Mouse (Mus musculus) limb, embryonic 14.5 days (tissue): ENCODE measurements around the gene Mlec. TPM values are rescaled to one million over a fixed set of nuclear protein-coding genes. Genes with fewer than 3 reads are reported as not detected.

ENCODE experiments used
- ATAC-seq: fragments of 200-750 bp; cut with Nextera tagmentation; 2 replicates; pipeline ENCODE4 v1.8.0; 2017; ENCODE audit warnings: low read depth, moderate number of reproducible peaks, moderate TSS enrichment; ENCODE audit not compliant: low FRiP score
- DNase-seq: peaks from one replicate; pipeline ENCODE4 v3.0.0-alpha.2; 2015; ENCODE audit warnings: low spot score
- H3K27ac ChIP-seq: fragments of 300-500 bp; sonication (generic); replicated peaks from 2 replicates; pipeline ENCODE4 v1.5.1; 2014; ENCODE audit warnings: low read depth, mild to moderate bottlenecking, low read length, moderate library complexity, mixed read lengths
- H3K27me3 ChIP-seq: fragments of 300-500 bp; sonication (generic); 2 replicates; pipeline ENCODE4 v1.6.1; 2014; ENCODE audit warnings: low read length, mixed read lengths; ENCODE audit not compliant: control insufficient read depth, insufficient read depth
- H3K36me3 ChIP-seq: fragments of 300-500 bp; sonication (generic); 2 replicates; pipeline ENCODE4 v1.6.1; 2014; ENCODE audit warnings: mild to moderate bottlenecking, low read length, moderate library complexity, mixed read lengths; ENCODE audit not compliant: control insufficient read depth, insufficient read depth
- H3K4me1 ChIP-seq: fragments of 300-500 bp; sonication (generic); 2 replicates; pipeline ENCODE4 v1.6.1; 2014; ENCODE audit warnings: antibody characterized with exemption, low read length, mixed read lengths; ENCODE audit not compliant: control insufficient read depth, insufficient read depth
- H3K4me2 ChIP-seq: fragments of 300-500 bp; sonication (generic); replicated peaks from 2 replicates; pipeline ENCODE4 v1.6.1; 2014; ENCODE audit warnings: low read depth, mild to moderate bottlenecking, low read length, moderate library complexity; ENCODE audit not compliant: severe bottlenecking
- H3K4me3 ChIP-seq: fragments of 300-500 bp; sonication (generic); replicated peaks from 2 replicates; pipeline ENCODE4 v1.5.1; 2014; ENCODE audit warnings: low read length
- H3K9ac ChIP-seq: fragments of 300-500 bp; sonication (generic); 2 replicates; pipeline ENCODE4 v1.6.1; 2014; ENCODE audit warnings: mild to moderate bottlenecking, low read depth, low read length, moderate library complexity; ENCODE audit not compliant: severe bottlenecking
- H3K9me3 ChIP-seq: fragments of 300-500 bp; sonication (generic); 2 replicates; pipeline ENCODE4 v1.6.1; 2016; ENCODE audit warnings: low read length; ENCODE audit not compliant: control insufficient read depth
- POLR2A ChIP-seq: fragments of 200-500 bp; IDR thresholded peaks from 2 replicates; pipeline ENCODE4 v1.8.0; 2012; ENCODE audit warnings: inconsistent platforms, mild to moderate bottlenecking, moderate library complexity, borderline replicate concordance; ENCODE audit not compliant: insufficient read depth, insufficient read length; ENCODE audit errors: extremely low read depth
- WGBS: fragments of 180-500 bp; shearing (Covaris S2); extraction: QIAGEN DNeasy Blood & Tissue Kit; methylation state at CpG from one replicate; pipeline ENCODE4 v1.1.7; 2014; 5-methylcytosine and 5-hydroxymethylcytosine counted together
- polyA plus RNA-seq, 2 experiments: library from polyadenylated mRNA; depleted of rRNA in 1 of 2; stranded (reverse) in 1 of 2; unstranded in 1 of 2; fragments of >200 nt; fragmentation: Nextera tagmentation in 1 of 2; extraction: Ambion mirVana in 1 of 2; gene quantifications; 2 replicates each; pipeline versions ENCODE4 v1.2.1 to v1.2.3; 2012 to 2014

Mlec gene
- polyA plus RNA-seq, 2 experiments = 73.7 to 215 TPM

DNA sequence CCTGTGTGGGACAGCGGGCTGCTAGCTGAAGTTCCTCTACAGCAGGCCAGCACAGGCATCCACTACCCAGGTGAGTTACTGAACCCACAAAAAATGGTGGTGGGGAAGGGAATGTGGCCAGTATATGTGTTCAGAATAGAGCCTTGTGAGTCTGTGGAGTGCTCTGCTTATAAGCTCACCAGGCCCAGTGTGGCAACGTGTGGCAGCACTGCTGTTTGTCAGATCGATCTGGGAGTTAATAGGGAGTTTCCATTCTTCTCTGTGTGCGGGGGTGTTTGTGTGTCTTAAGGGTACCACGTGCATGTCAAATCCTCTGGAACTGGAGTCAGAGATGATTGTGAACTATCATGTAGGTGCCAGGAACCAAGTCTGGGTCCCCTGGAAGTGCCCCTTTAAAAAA is 58.4 kb downstream of the Mlec start:
- no peaks in the 10 kb centered on the region for H3K9me3 ChIP-seq
- TF ChIP-seq POLR2A = no peak
- no peak overlapping the region for H3K4me2 ChIP-seq
- H3K27me3 ChIP-seq = no peaks in the 10 kb centered on the region
- no peaks in the 10 kb centered on the region for H3K4me1 ChIP-seq
- no peak for ATAC-seq
- 82% methylated on average over 5 of the region's 5 CpGs for WGBS
- no peak overlapping the region for H3K9ac ChIP-seq
- no peak overlapping the region for H3K4me3 ChIP-seq
- H3K36me3 ChIP-seq = peaks cover 65% of the 10 kb centered on the region
- no peak for DNase-seq
- no peak overlapping the region for H3K27ac ChIP-seq

DNA sequence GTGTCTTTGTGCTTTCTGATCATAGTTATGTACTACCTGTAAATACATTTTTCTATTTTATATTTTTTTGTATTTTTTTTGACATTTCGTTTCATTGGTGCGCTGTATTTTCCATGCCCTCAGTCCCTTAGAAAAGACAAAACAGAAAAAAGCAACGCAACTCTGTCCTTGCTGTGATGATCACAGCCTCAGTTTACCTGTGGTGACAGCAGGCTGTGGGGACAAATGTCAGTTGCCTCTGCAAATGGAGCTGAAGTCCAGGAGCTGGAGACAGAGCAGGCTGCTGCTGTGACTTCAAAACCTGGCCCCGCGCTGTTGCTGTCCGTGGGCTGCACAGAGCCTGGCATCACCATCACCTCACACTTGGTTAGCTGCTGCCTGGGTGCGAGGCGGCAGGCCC is 59.8 kb downstream of the Mlec start, which contains the start of gene Gm10401:
TSS of gene Gm10401 (minus strand) at position 101 of the 400 bp plus-strand sequence.
- Histone ChIP-seq H3K4me2 (no peak within 1 kb of the TSS), H3K27me3 (no peaks in the 10 kb centered on the region), H3K4me1 (no peaks in the 10 kb centered on the region), H3K4me3 (no peak within 1 kb of the TSS), H3K9me3 (no peaks in the 10 kb centered on the region), H3K9ac (no peak within 1 kb of the TSS), H3K36me3 (peaks cover 71% of the 10 kb centered on the region), H3K27ac (no peak within 1 kb of the TSS)
- TF ChIP-seq POLR2A = no peak
- no peak for ATAC-seq
- 97% methylated on average over 8 of the region's 8 CpGs for WGBS
- no peak for DNase-seq

Other genes starting within 250 kb of the Mlec start
- gene Oasl1, start 234.9 kb downstream of the Mlec start, polyA plus RNA-seq (2012; rRNA removed) = 0.59 and 1.2 TPM in 2 replicates
- 0.36 and 0.39 TPM in 2 replicates for gene Oasl1, start 234.9 kb downstream of the Mlec start, polyA plus RNA-seq (2014; fragmentation: Nextera tagmentation; extraction: Ambion mirVana)
- 34.1 and 41.3 TPM in 2 replicates for gene 2210016L21Rik, start 216.0 kb downstream of the Mlec start, polyA plus RNA-seq (2012; rRNA removed)
- 54.7 and 72.7 TPM in 2 replicates for gene 2210016L21Rik, start 216.0 kb downstream of the Mlec start, polyA plus RNA-seq (2014; fragmentation: Nextera tagmentation; extraction: Ambion mirVana)
- gene Hnf1a, start 187.1 kb downstream of the Mlec start, polyA plus RNA-seq (2012; rRNA removed) = 0.03 and 0.08 TPM in 2 replicates
- 0.06 TPM in 1 of 2 replicates, not detected in the other for gene Hnf1a, start 187.1 kb downstream of the Mlec start, polyA plus RNA-seq (2014; fragmentation: Nextera tagmentation; extraction: Ambion mirVana)
- 100 and 143 TPM in 2 replicates for gene Sppl3, start 147.0 kb downstream of the Mlec start, polyA plus RNA-seq (2012; rRNA removed)
- gene Sppl3, start 147.0 kb downstream of the Mlec start, polyA plus RNA-seq (2014; fragmentation: Nextera tagmentation; extraction: Ambion mirVana) = 42.7 and 74.3 TPM in 2 replicates
- gene Gm10401, start 59.9 kb downstream of the Mlec start, polyA plus RNA-seq (2012; rRNA removed) = not detected in 2 replicates
- gene Gm10401, start 59.9 kb downstream of the Mlec start, polyA plus RNA-seq (2014; fragmentation: Nextera tagmentation; extraction: Ambion mirVana) = 58.2 and 63.5 TPM in 2 replicates
- gene Acads, start 38.8 kb downstream of the Mlec start, polyA plus RNA-seq (2012; rRNA removed) = 50.5 and 59.8 TPM in 2 replicates
- gene Acads, start 38.8 kb downstream of the Mlec start, polyA plus RNA-seq (2014; fragmentation: Nextera tagmentation; extraction: Ambion mirVana) = 27.6 and 30.9 TPM in 2 replicates
- 44.3 and 53.9 TPM in 2 replicates for gene Unc119b, start 23.2 kb downstream of the Mlec start, polyA plus RNA-seq (2012; rRNA removed)
- gene Unc119b, start 23.2 kb downstream of the Mlec start, polyA plus RNA-seq (2014; fragmentation: Nextera tagmentation; extraction: Ambion mirVana) = 38.4 and 41.1 TPM in 2 replicates
- gene Cabp1, start 36.2 kb upstream of the Mlec start, polyA plus RNA-seq (2012; rRNA removed) = 3.1 and 4.7 TPM in 2 replicates
- gene Cabp1, start 36.2 kb upstream of the Mlec start, polyA plus RNA-seq (2014; fragmentation: Nextera tagmentation; extraction: Ambion mirVana) = 1.2 and 1.5 TPM in 2 replicates
- 51.6 and 61.7 TPM in 2 replicates for gene Pop5, start 77.7 kb upstream of the Mlec start, polyA plus RNA-seq (2012; rRNA removed)
- gene Pop5, start 77.7 kb upstream of the Mlec start, polyA plus RNA-seq (2014; fragmentation: Nextera tagmentation; extraction: Ambion mirVana) = 90.3 and 107 TPM in 2 replicates
- gene Rnf10, start 114.7 kb upstream of the Mlec start, polyA plus RNA-seq (2012; rRNA removed) = 163 and 180 TPM in 2 replicates
- 86.7 and 95.6 TPM in 2 replicates for gene Rnf10, start 114.7 kb upstream of the Mlec start, polyA plus RNA-seq (2014; fragmentation: Nextera tagmentation; extraction: Ambion mirVana)
- gene Coq5, start 121.5 kb upstream of the Mlec start, polyA plus RNA-seq (2012; rRNA removed) = 11.5 and 13.7 TPM in 2 replicates
- 38.5 and 39.9 TPM in 2 replicates for gene Coq5, start 121.5 kb upstream of the Mlec start, polyA plus RNA-seq (2014; fragmentation: Nextera tagmentation; extraction: Ambion mirVana)
- gene Dynll1, start 142.8 kb upstream of the Mlec start, polyA plus RNA-seq (2012; rRNA removed) = 503 and 1,052 TPM in 2 replicates
- 1,814 and 1,833 TPM in 2 replicates for gene Dynll1, start 142.8 kb upstream of the Mlec start, polyA plus RNA-seq (2014; fragmentation: Nextera tagmentation; extraction: Ambion mirVana)
- gene Srsf9, start 169.0 kb upstream of the Mlec start, polyA plus RNA-seq (2012; rRNA removed) = 132 and 137 TPM in 2 replicates
- 252 and 271 TPM in 2 replicates for gene Srsf9, start 169.0 kb upstream of the Mlec start, polyA plus RNA-seq (2014; fragmentation: Nextera tagmentation; extraction: Ambion mirVana)
- gene Gatc, start 183.0 kb upstream of the Mlec start, polyA plus RNA-seq (2012; rRNA removed) = 23.7 TPM in 2 replicates
- gene Gatc, start 183.0 kb upstream of the Mlec start, polyA plus RNA-seq (2014; fragmentation: Nextera tagmentation; extraction: Ambion mirVana) = 29.6 and 33.3 TPM in 2 replicates
- 27.6 and 28.7 TPM in 2 replicates for gene Triap1, start 183.0 kb upstream of the Mlec start, polyA plus RNA-seq (2012; rRNA removed)
- gene Triap1, start 183.0 kb upstream of the Mlec start, polyA plus RNA-seq (2014; fragmentation: Nextera tagmentation; extraction: Ambion mirVana) = 61.7 and 62.2 TPM in 2 replicates
- gene Cox6a1, start 190.8 kb upstream of the Mlec start, polyA plus RNA-seq (2012; rRNA removed) = 902 and 1,086 TPM in 2 replicates
- 766 and 836 TPM in 2 replicates for gene Cox6a1, start 190.8 kb upstream of the Mlec start, polyA plus RNA-seq (2014; fragmentation: Nextera tagmentation; extraction: Ambion mirVana)